Mouse (Mus musculus) forebrain, embryonic 15.5 days (tissue): Measurements from ENCODE around the gene Zcchc3. TPM values are rescaled to one million over a fixed set of nuclear protein-coding genes. Genes with fewer than 3 reads are reported as not detected.
"Not testable (repeated sequence)": the region's sequence is repeated elsewhere in the genome, so short reads cannot be mapped to it uniquely, and the experiment has no call there.

Experiments used
- ATAC-seq: fragments of 200-750 bp; cut with Nextera tagmentation; replicated peaks from 2 replicates; pipeline ENCODE4 v1.8.0; 2017; ENCODE audit warnings: mild to moderate bottlenecking, moderate TSS enrichment, moderate library complexity
- H3K27ac ChIP-seq: fragments of 300-500 bp; sonication (generic); replicated peaks from 2 replicates; pipeline ENCODE4 v1.5.1; 2015; ENCODE audit warnings: mild to moderate bottlenecking, inconsistent platforms
- H3K27me3 ChIP-seq: fragments of 300-500 bp; sonication (generic); 2 replicates; pipeline ENCODE4 v1.6.1; 2015; ENCODE audit warnings: inconsistent platforms
- H3K36me3 ChIP-seq: fragments of 300-500 bp; sonication (generic); 2 replicates; pipeline ENCODE4 v1.6.1; 2015; ENCODE audit warnings: mild to moderate bottlenecking, inconsistent platforms
- H3K4me1 ChIP-seq: fragments of 300-500 bp; sonication (generic); 2 replicates; pipeline ENCODE4 v1.6.1; 2015; ENCODE audit warnings: inconsistent platforms
- H3K4me2 ChIP-seq: fragments of 300-500 bp; sonication (generic); replicated peaks from 2 replicates; pipeline ENCODE4 v1.6.1; 2015; ENCODE audit warnings: mild to moderate bottlenecking, inconsistent platforms
- H3K4me3 ChIP-seq: fragments of 300-500 bp; sonication (generic); 2 replicates; pipeline ENCODE4 v1.5.1; 2015; ENCODE audit warnings: mild to moderate bottlenecking, inconsistent platforms
- H3K9ac ChIP-seq: fragments of 300-500 bp; sonication (generic); replicated peaks from 2 replicates; pipeline ENCODE4 v1.6.1; 2015; ENCODE audit warnings: mild to moderate bottlenecking, inconsistent platforms
- H3K9me3 ChIP-seq: fragments of 300-500 bp; sonication (generic); 2 replicates; pipeline ENCODE4 v1.6.1; 2016; ENCODE audit warnings: inconsistent platforms
- WGBS: fragments of 180-500 bp; shearing (Covaris S2); methylation state at CpG from one replicate; pipeline ENCODE4 v1.1.7; 2015; ENCODE audit warnings: mixed read lengths; 5-methylcytosine and 5-hydroxymethylcytosine counted together
- polyA plus RNA-seq: library from polyadenylated mRNA; unstranded; fragments of >200 nt; fragmentation: Nextera tagmentation; extraction: Ambion mirVana; gene quantifications from 2 replicates; pipeline ENCODE4 v1.2.1, GENCODE M21; 2015

Zcchc3 gene
- polyA plus RNA-seq, 1 experiment from 2014 or later = 18.7 TPM

- Histone ChIP-seq H3K27me3 (no peaks in the 10 kb centered on the region), H3K4me3 (no peak overlapping the region), H3K4me2 (no peak overlapping the region), H3K9me3 (no peaks in the 10 kb centered on the region), H3K27ac (no peak overlapping the region), H3K4me1 (0 out of 2 replicates have a peak, but pooled peaks cover 11% of the 10 kb centered on the region), H3K9ac (no peak overlapping the region), H3K36me3 (no peaks in the 10 kb centered on the region)
- ATAC-seq = no peak
- 57% methylated on average over 7 of the region's 7 CpGs for WGBS
Observed at GRCm38 (mm10) chr2:152436405-152436901, 21.6 kb upstream of the Zcchc3 start.

DNA sequence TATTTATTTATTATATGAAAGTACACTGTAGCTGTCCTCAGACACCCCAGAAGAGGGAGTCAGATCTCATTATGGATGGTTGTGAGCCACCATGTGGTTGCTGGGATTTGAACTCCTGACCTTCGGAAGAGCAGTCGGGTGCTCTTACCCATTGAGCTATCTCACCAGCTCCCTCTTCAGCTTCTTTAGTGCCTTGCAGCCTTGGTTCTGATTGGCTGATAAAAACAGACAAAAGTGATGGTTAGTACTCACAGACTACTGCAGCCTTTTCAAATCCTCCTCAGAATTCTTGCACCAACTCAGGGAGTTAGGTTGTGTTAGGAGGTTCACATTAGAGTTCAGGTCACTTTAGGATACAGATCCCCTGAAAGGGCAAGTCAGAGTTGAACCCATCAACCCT, 13.7 kb upstream of the Zcchc3 start:
- not testable (repeated sequence) for H3K36me3 ChIP-seq, H3K4me3 ChIP-seq, ATAC-seq, H3K27ac ChIP-seq, H3K27me3 ChIP-seq, H3K9me3 ChIP-seq, H3K4me1 ChIP-seq, H3K4me2 ChIP-seq, H3K9ac ChIP-seq
- WGBS = 73% methylated on average over 2 of the region's 2 CpGs

DNA sequence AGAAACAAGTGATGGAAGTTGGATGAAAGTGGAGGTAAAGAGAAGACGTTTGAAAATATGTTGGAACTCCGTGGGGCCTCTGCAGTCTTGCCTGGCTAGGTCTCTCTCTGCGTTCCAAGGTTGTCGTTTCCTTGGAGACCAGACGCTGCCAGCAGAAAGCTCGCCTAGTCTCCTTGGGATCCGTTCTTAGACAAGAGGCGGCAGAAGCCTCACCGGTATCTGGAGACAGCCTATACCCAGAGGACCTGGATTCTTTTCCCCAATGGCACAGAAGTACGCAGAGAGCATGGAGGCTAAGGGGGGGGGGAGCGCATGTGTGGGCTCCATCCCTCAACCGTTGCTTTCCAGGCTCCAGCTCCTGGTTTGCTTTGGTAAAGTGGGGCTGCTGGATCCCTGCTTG, 12.7 kb upstream of the Zcchc3 start:
- Histone ChIP-seq H3K27me3 (no peaks in the 10 kb centered on the region), H3K36me3 (no peaks in the 10 kb centered on the region), H3K27ac (no peak overlapping the region), H3K4me2 (peak overlapping the region; percentile 22), H3K9me3 (no peaks in the 10 kb centered on the region), H3K4me3 (0 out of 2 replicates have a peak overlapping the region, but pooled peaks have one; percentile 1), H3K9ac (no peak overlapping the region), H3K4me1 (peaks cover 7% of the 10 kb centered on the region; the same call in 1 of the 2 replicates)
- 3% methylated on average over 12 of the region's 12 CpGs for WGBS
- ATAC-seq = 0 out of 2 replicates have a peak, but pooled peaks have one; percentile 41

GRCm38 (mm10) chr2:152415786-152416185, 959 bp upstream of the Zcchc3 start:
- Histone ChIP-seq H3K9me3 (no peaks in the 10 kb centered on the region), H3K36me3 (no peaks in the 10 kb centered on the region), H3K9ac (no peak overlapping the region), H3K4me3 (no peak overlapping the region), H3K27ac (no peak overlapping the region; the same call in 1 of the 2 replicates), H3K27me3 (no peaks in the 10 kb centered on the region), H3K4me2 (peak overlapping the region; percentile 93; the same call in 1 of the 2 replicates), H3K4me1 (peaks cover 38% of the 10 kb centered on the region)
- ATAC-seq = no peak
- 89% methylated on average over 3 of the region's 3 CpGs for WGBS

- no peaks in the 10 kb centered on the region for H3K9me3 ChIP-seq
- ATAC-seq = peak; percentile 2; the same call in 1 of the 2 replicates
- H3K27me3 ChIP-seq = no peaks in the 10 kb centered on the region
- H3K4me1 ChIP-seq = peaks cover 43% of the 10 kb centered on the region
- H3K27ac ChIP-seq = peak within 1 kb of the TSS; percentile 97
- 31% methylated on average over 4 of the region's 4 CpGs for WGBS
- H3K4me2 ChIP-seq = peak within 1 kb of the TSS; percentile 93
- peak within 1 kb of the TSS; percentile 85 for H3K4me3 ChIP-seq
- peak within 1 kb of the TSS; percentile 91 for H3K9ac ChIP-seq
- H3K36me3 ChIP-seq = no peaks in the 10 kb centered on the region
Observed at GRCm38 (mm10) chr2:152415287-152415686, 460 bp upstream of the Zcchc3 start, which contains the start of gene 6820408C15Rik. Gene 6820408C15Rik, plus strand, starts transcription at chr2:152415587.

DNA sequence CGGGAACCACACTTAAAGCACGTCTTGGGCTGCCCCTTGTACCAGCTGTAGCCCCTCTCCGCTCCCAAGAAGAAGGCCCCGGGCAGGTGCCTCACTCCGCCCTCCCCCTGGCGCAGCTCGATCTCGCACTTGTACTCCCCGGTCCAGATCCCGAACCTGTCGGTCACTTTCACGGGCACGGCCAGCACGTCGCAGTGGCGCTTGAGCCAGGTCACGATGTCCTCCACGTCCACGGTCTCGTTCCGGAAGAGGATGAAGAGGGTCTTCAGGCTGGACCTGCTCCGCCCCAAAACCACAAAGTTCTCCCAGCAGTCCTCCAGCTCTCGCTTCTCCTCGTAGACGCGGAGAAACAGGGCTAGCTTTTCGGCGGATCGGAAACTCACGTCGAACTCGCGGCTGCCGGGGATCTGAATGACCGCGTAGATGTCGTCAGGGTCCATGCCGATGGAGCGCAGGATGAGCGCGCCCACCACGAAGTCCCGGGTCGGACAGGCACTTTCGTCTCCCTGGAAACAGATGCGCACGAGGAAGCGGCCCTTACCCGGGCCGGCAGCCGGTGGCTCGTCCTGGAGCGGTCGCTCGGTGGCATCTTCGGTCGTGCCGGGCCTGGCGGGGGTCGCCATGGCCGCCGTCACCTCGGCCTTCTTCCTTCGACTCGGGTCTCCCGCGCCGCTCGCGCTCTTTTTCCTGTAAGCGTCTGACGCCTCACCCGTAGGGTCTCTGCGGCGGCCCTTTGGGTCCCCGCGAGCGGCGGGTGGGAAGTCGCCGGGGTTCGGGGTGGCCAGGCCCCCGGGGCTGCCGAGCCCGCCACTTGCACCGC, 852 bp downstream of the Zcchc3 start:
- Histone ChIP-seq H3K9me3 (no peaks in the 10 kb centered on the region), H3K4me2 (peak overlapping the region; percentile 93), H3K9ac (peak overlapping the region; percentile 91), H3K27me3 (no peaks in the 10 kb centered on the region), H3K27ac (peak overlapping the region; percentile 97), H3K4me3 (peak overlapping the region; percentile 85), H3K4me1 (peaks cover 45% of the 10 kb centered on the region), H3K36me3 (no peaks in the 10 kb centered on the region)
- ATAC-seq = peak; percentile 21
- under 1% methylated on average over 85 of the region's 86 CpGs for WGBS

GRCm38 (mm10) chr2:152413158-152413764, 1.6 kb downstream of the Zcchc3 start:
- 1% methylated on average over 21 of the region's 21 CpGs for WGBS

DNA sequence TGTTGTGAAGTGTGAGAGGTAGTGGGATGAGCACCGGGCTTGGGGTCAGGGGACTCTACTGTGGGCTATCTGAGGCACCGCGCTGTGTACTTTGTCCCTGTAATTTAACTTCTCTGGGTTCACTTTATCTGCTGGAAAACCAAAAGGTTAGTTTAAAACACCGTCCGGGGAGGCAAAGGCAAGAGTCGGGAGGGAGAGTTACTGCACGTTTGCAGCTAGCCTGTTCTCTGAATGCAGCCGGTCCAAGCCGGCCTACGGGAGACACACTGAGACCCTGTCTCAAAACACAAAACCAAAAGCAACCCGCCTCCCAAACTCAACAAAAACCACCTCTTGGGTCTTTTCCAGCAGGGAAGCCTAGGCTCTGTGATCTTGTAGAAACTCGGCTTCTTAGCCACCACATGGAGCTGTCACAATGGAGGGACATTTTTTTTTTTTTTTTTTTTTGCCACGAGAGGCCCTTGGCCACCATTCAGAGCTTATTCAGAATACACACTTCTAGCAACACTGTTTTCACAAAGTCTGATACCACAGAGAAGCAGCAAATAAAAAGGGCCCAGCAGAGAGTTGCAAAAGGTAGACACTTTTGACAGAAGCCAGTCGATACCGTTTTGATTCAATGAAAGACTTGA, 2.2 kb downstream of the Zcchc3 start:
- H3K4me1 ChIP-seq = peaks cover 45% of the 10 kb centered on the region
- no peak for ATAC-seq
- H3K36me3 ChIP-seq = no peaks in the 10 kb centered on the region
- H3K27me3 ChIP-seq = no peaks in the 10 kb centered on the region
- H3K9ac ChIP-seq = peak overlapping the region; percentile 91
- peak overlapping the region; percentile 93 for H3K4me2 ChIP-seq
- H3K4me3 ChIP-seq = peak overlapping the region; percentile 85
- H3K27ac ChIP-seq = peak overlapping the region; percentile 97
- under 1% methylated on average over 15 of the region's 15 CpGs for WGBS
- no peaks in the 10 kb centered on the region for H3K9me3 ChIP-seq

More at GRCm38 (mm10) chr2:152413158-152413764, 1.6 kb downstream of the Zcchc3 start:
- Histone ChIP-seq H3K36me3 (no peaks in the 10 kb centered on the region), H3K9ac (peak overlapping the region; percentile 91), H3K9me3 (no peaks in the 10 kb centered on the region), H3K4me2 (peak overlapping the region; percentile 93), H3K27me3 (no peaks in the 10 kb centered on the region), H3K4me1 (peaks cover 45% of the 10 kb centered on the region), H3K27ac (peak overlapping the region; percentile 97), H3K4me3 (peak overlapping the region; percentile 85)
- ATAC-seq = no peak

- H3K9ac ChIP-seq = peak overlapping the region; percentile 25
- H3K27ac ChIP-seq = peak overlapping the region; percentile 97
- no peaks in the 10 kb centered on the region for H3K27me3 ChIP-seq
- H3K4me3 ChIP-seq = peak overlapping the region; percentile 85
- 4% methylated on average over 7 of the region's 7 CpGs for WGBS
- H3K36me3 ChIP-seq = no peaks in the 10 kb centered on the region
- peaks cover 47% of the 10 kb centered on the region for H3K4me1 ChIP-seq
- ATAC-seq = no peak
- peak overlapping the region; percentile 93 for H3K4me2 ChIP-seq
- H3K9me3 ChIP-seq = no peaks in the 10 kb centered on the region
Observed at GRCm38 (mm10) chr2:152411471-152411870, 3.4 kb downstream of the Zcchc3 start.

DNA sequence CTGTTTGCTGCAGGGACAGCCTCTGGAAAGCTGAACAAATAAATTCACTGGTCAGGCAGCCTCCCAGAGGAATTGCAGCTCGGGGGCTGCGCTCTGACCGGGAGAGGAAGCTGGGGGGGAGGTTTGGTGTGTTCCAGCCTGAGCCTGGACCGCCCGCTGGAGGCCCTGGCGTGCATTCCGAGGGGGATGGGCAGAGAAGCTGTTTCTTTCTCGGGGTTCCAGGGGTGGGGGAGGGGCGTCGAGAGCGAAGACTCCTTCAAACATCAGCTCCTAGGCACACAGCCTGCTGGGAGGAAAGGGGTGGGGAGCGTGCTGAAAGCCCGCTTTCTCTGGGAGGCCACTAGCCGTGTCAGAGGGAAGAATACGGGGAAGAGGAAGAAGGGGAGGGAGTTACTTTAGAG, 3.9 kb downstream of the Zcchc3 start:
- Histone ChIP-seq H3K9me3 (no peaks in the 10 kb centered on the region), H3K9ac (peak overlapping the region; percentile 25), H3K4me3 (peak overlapping the region; percentile 85), H3K27ac (peak overlapping the region; percentile 97), H3K27me3 (no peaks in the 10 kb centered on the region), H3K36me3 (no peaks in the 10 kb centered on the region), H3K4me1 (peaks cover 50% of the 10 kb centered on the region), H3K4me2 (peak overlapping the region; percentile 93)
- under 1% methylated on average over 15 of the region's 15 CpGs for WGBS
- peak; percentile 59 for ATAC-seq

DNA sequence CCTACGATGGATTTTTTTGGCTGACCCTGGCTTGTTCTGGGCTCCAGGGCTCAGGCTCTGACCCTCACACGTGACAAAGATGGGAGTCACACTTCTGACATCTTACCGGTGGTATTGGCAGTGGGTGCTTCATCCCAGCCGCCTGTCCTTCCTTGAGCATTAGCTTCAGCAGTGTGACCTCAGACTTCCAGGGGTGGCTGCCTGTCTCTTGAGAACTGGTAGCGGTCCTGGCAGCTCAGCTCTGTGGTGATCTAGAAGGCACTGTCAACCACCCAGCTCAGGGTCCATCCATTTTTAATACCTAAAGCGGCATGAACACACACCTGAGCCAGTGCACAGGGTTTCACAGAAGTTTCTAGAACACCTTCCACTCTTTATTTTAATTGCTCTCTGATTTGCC, 5.0 kb downstream of the Zcchc3 start:
- Histone ChIP-seq H3K27ac (no peak overlapping the region), H3K4me1 (peaks cover 49% of the 10 kb centered on the region)

More for the DNA sequence above, 5.0 kb downstream of the Zcchc3 start:
- no peak for ATAC-seq
- Histone ChIP-seq H3K9me3 (no peaks in the 10 kb centered on the region), H3K36me3 (no peaks in the 10 kb centered on the region), H3K9ac (no peak overlapping the region), H3K4me2 (no peak overlapping the region), H3K27me3 (no peaks in the 10 kb centered on the region), H3K4me3 (no peak overlapping the region)
- 84% methylated on average over 6 of the region's 6 CpGs for WGBS
